Mouse (Mus musculus) limb, embryonic 10.5 days (tissue): ENCODE measurements around the gene Usp37. TPM values are rescaled to one million over a fixed set of nuclear protein-coding genes. Genes with fewer than 3 reads are reported as not detected.

ENCODE experiments used
- DNase-seq: peaks from one replicate; pipeline ENCODE4 v3.0.0-alpha.2; 2017; ENCODE audit warnings: low spot score
- H3K27ac ChIP-seq: fragments of 300-500 bp; sonication (generic); 2 replicates; pipeline ENCODE4 v1.5.1; 2016; ENCODE audit warnings: mild to moderate bottlenecking
- H3K27me3 ChIP-seq: fragments of 300-500 bp; sonication (generic); 2 replicates; pipeline ENCODE4 v1.6.1; 2016; ENCODE audit warnings: low read depth, mild to moderate bottlenecking; ENCODE audit not compliant: poor library complexity, severe bottlenecking
- H3K36me3 ChIP-seq: fragments of 300-500 bp; sonication (generic); 2 replicates; pipeline ENCODE4 v1.6.1; 2016; ENCODE audit warnings: mild to moderate bottlenecking, moderate library complexity
- H3K4me1 ChIP-seq: fragments of 300-500 bp; sonication (generic); 2 replicates; pipeline ENCODE4 v1.6.1; 2016
- H3K4me3 ChIP-seq: fragments of 300-500 bp; sonication (generic); 2 replicates; pipeline ENCODE4 v1.5.1; 2016; ENCODE audit warnings: mild to moderate bottlenecking, moderate library complexity
- H3K9me3 ChIP-seq: fragments of 300-500 bp; sonication (generic); replicated peaks from 2 replicates; pipeline ENCODE4 v1.6.1; 2016; ENCODE audit warnings: mild to moderate bottlenecking
- WGBS: fragments of 180-500 bp; shearing (Covaris S2); methylation state at CpG from one replicate; pipeline ENCODE4 v1.1.7; 2016; 5-methylcytosine and 5-hydroxymethylcytosine counted together
- polyA plus RNA-seq: library from polyadenylated mRNA; unstranded; fragments of >200 nt; fragmentation: Nextera tagmentation; extraction: Ambion mirVana; gene quantifications from 2 replicates; pipeline ENCODE4 v1.2.1, GENCODE M21; 2016

The Usp37 gene
- 45.5 and 50.3 TPM in 2 replicates for polyA plus RNA-seq

- WGBS: 89% methylated on average over 4 of the region's 4 CpGs
- DNase-seq: no peak
- H3K4me3 ChIP-seq: no peak within 1 kb of the TSS
- no peak within 1 kb of the TSS for H3K27ac ChIP-seq
- no peaks in the 10 kb centered on the region for H3K27me3 ChIP-seq
- H3K36me3 ChIP-seq: no peaks in the 10 kb centered on the region
- peaks cover 8% of the 10 kb centered on the region for H3K4me1 ChIP-seq
- no peaks in the 10 kb centered on the region for H3K9me3 ChIP-seq
Observed at GRCm38 (mm10) chr1:74544184-74544583, at the start of gene Usp37. TSS of gene Usp37 (minus strand) at chr1:74544284.

GRCm38 (mm10) chr1:74587773-74588445 is 43.8 kb upstream of the Usp37 start, which contains the start of the genes Zfp142 and Bcs1l:
TSS of gene Zfp142 (minus strand) at chr1:74588246.
TSS of gene Bcs1l (plus strand) at chr1:74588289.
- Histone ChIP-seq H3K9me3 (no peaks in the 10 kb centered on the region), H3K27ac (peak within 1 kb of the TSS; percentile 87), H3K4me1 (peaks cover 23% of the 10 kb centered on the region), H3K27me3 (no peaks in the 10 kb centered on the region), H3K4me3 (peak within 1 kb of the TSS; percentile 91), H3K36me3 (peaks cover 51% of the 10 kb centered on the region)
- DNase-seq: peak; percentile 98
- WGBS: under 1% methylated on average over 48 of the region's 48 CpGs

GRCm38 (mm10) chr1:74587233-74587772 is 43.2 kb upstream of the Usp37 start:
- Histone ChIP-seq H3K4me1 (peaks cover 23% of the 10 kb centered on the region), H3K36me3 (peaks cover 53% of the 10 kb centered on the region), H3K4me3 (peak overlapping the region; percentile 91), H3K27me3 (no peaks in the 10 kb centered on the region), H3K9me3 (no peaks in the 10 kb centered on the region), H3K27ac (peak overlapping the region; percentile 87)
- under 1% methylated on average over 24 of the region's 24 CpGs for WGBS
- no peak for DNase-seq

GRCm38 (mm10) chr1:74584616-74585398 is 40.7 kb upstream of the Usp37 start:
- 97% methylated on average over 3 of the region's 3 CpGs for WGBS
- H3K4me3 ChIP-seq: no peak overlapping the region

GRCm38 (mm10) chr1:74582621-74583020 is 38.5 kb upstream of the Usp37 start:
- peaks cover 66% of the 10 kb centered on the region for H3K36me3 ChIP-seq
- no peak overlapping the region for H3K27ac ChIP-seq
- H3K9me3 ChIP-seq: no peaks in the 10 kb centered on the region
- H3K4me1 ChIP-seq: peaks cover 13% of the 10 kb centered on the region
- WGBS: 84% methylated on average over 3 of the region's 3 CpGs
- H3K27me3 ChIP-seq: no peaks in the 10 kb centered on the region
- H3K4me3 ChIP-seq: no peak overlapping the region
- no peak for DNase-seq

More at GRCm38 (mm10) chr1:74584616-74585398, 40.7 kb upstream of the Usp37 start:
- H3K27ac ChIP-seq: no peak overlapping the region
- H3K27me3 ChIP-seq: no peaks in the 10 kb centered on the region
- H3K9me3 ChIP-seq: no peaks in the 10 kb centered on the region
- no peak for DNase-seq
- peaks cover 23% of the 10 kb centered on the region for H3K4me1 ChIP-seq
- peaks cover 48% of the 10 kb centered on the region for H3K36me3 ChIP-seq

GRCm38 (mm10) chr1:74569739-74570719 is 25.9 kb upstream of the Usp37 start:
- H3K27me3 ChIP-seq: no peaks in the 10 kb centered on the region
- H3K9me3 ChIP-seq: no peaks in the 10 kb centered on the region
- no peaks in the 10 kb centered on the region for H3K4me1 ChIP-seq
- no peak for DNase-seq
- H3K4me3 ChIP-seq: no peak overlapping the region
- peaks cover 100% of the 10 kb centered on the region for H3K36me3 ChIP-seq
- H3K27ac ChIP-seq: no peak overlapping the region
- 93% methylated on average over 29 of the region's 29 CpGs for WGBS

GRCm38 (mm10) chr1:74565834-74566233 is 21.8 kb upstream of the Usp37 start:
- Histone ChIP-seq H3K36me3 (peaks cover 79% of the 10 kb centered on the region), H3K27me3 (no peaks in the 10 kb centered on the region), H3K9me3 (no peaks in the 10 kb centered on the region), H3K27ac (no peak overlapping the region), H3K4me1 (no peaks in the 10 kb centered on the region), H3K4me3 (no peak overlapping the region)
- 95% methylated on average over 6 of the region's 6 CpGs for WGBS
- no peak for DNase-seq

GRCm38 (mm10) chr1:74559061-74559460 is 15.0 kb upstream of the Usp37 start:
- no peaks in the 10 kb centered on the region for H3K27me3 ChIP-seq
- no peak overlapping the region for H3K27ac ChIP-seq
- no peak overlapping the region for H3K4me3 ChIP-seq
- no peak for DNase-seq
- WGBS: 83% methylated on average over 5 of the region's 5 CpGs
- no peaks in the 10 kb centered on the region for H3K9me3 ChIP-seq
- no peaks in the 10 kb centered on the region for H3K4me1 ChIP-seq
- peaks cover 11% of the 10 kb centered on the region for H3K36me3 ChIP-seq

GRCm38 (mm10) chr1:74542451-74542961 is 1.6 kb downstream of the Usp37 start, which contains the start of gene Plcd4:
TSS of gene Plcd4 (plus strand) at chr1:74542888.
- H3K27ac ChIP-seq: no peak within 1 kb of the TSS
- H3K4me3 ChIP-seq: no peak within 1 kb of the TSS
- no peak for DNase-seq
- H3K4me1 ChIP-seq: peaks cover 10% of the 10 kb centered on the region
- no peaks in the 10 kb centered on the region for H3K36me3 ChIP-seq
- 10% methylated on average over 6 of the region's 6 CpGs for WGBS
- no peaks in the 10 kb centered on the region for H3K9me3 ChIP-seq
- H3K27me3 ChIP-seq: no peaks in the 10 kb centered on the region

GRCm38 (mm10) chr1:74538650-74539049 is 5.4 kb downstream of the Usp37 start:
- no peaks in the 10 kb centered on the region for H3K9me3 ChIP-seq
- no peaks in the 10 kb centered on the region for H3K27me3 ChIP-seq
- DNase-seq: no peak
- peaks cover 10% of the 10 kb centered on the region for H3K4me1 ChIP-seq
- no peaks in the 10 kb centered on the region for H3K36me3 ChIP-seq
- no peak overlapping the region for H3K4me3 ChIP-seq
- H3K27ac ChIP-seq: no peak overlapping the region

GRCm38 (mm10) chr1:74528589-74528988 is 15.5 kb downstream of the Usp37 start:
- Histone ChIP-seq H3K4me3 (no peak overlapping the region), H3K27ac (no peak overlapping the region), H3K27me3 (no peaks in the 10 kb centered on the region), H3K36me3 (peaks cover 95% of the 10 kb centered on the region), H3K9me3 (no peaks in the 10 kb centered on the region), H3K4me1 (no peaks in the 10 kb centered on the region)
- no peak for DNase-seq
- WGBS: 97% methylated on average over 7 of the region's 7 CpGs

- H3K36me3 ChIP-seq: peaks cover 100% of the 10 kb centered on the region
- 91% methylated on average over 4 of the region's 4 CpGs for WGBS
- no peak for DNase-seq
- H3K27me3 ChIP-seq: no peaks in the 10 kb centered on the region
- H3K4me3 ChIP-seq: no peak overlapping the region
- no peaks in the 10 kb centered on the region for H3K9me3 ChIP-seq
- no peaks in the 10 kb centered on the region for H3K4me1 ChIP-seq
- no peak overlapping the region for H3K27ac ChIP-seq
Observed at GRCm38 (mm10) chr1:74524746-74525145, 19.3 kb downstream of the Usp37 start.
